Comparison of ENCODE assay signal across 28 mouse cellular contexts in the genomic region with DNA sequence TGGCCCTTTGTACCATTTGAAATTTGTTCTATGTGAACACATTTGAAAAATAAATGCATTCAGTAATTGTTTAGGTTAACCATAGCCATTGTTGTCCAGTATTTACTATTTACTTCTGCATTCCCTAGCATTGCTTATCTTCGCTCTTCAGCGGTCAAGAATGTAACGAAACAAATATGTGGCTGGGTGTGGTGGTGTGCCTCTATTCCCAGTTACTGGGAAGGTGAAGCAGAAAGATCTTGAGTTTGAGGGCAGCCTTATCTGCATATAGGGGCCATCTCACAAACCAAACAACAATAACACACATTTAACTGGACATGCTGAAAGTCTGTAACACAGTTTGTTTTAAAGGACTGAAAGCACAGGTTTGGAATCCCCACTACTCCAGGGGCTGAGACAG. TPM values are rescaled to one million over a fixed set of nuclear protein-coding genes. Genes with fewer than 3 reads are reported as not detected.
"Had no signal": no experiment of that assay in that cellular context is flagged by ENCODE, and none has a peak within 500 bp of the region (broad histone marks: within the 10 kb centered on the region; RNA-seq: fewer than 3 reads in every experiment).

No protein-coding gene starts in this region.

- H3K9me3 ChIP-seq: embryonic facial prominence, embryonic 10.5 days; embryonic facial prominence, embryonic 12.5 days; embryonic facial prominence, embryonic 13.5 days; embryonic facial prominence, embryonic 15.5 days; forebrain, embryonic 10.5 days; forebrain, embryonic 12.5 days; forebrain, embryonic 13.5 days; forebrain, embryonic 15.5 days had no signal

- H3K4me1 ChIP-seq: embryonic facial prominence, embryonic 10.5 days; embryonic facial prominence, embryonic 12.5 days; embryonic facial prominence, embryonic 13.5 days; embryonic facial prominence, embryonic 15.5 days; forebrain, embryonic 10.5 days; forebrain, embryonic 12.5 days; forebrain, embryonic 13.5 days; forebrain, embryonic 15.5 days had no signal

- H3K4me2 ChIP-seq: embryonic facial prominence, embryonic 12.5 days; embryonic facial prominence, embryonic 13.5 days; embryonic facial prominence, embryonic 15.5 days; forebrain, embryonic 12.5 days; forebrain, embryonic 13.5 days; forebrain, embryonic 15.5 days had no signal

- H3K27ac ChIP-seq: embryonic facial prominence, embryonic 10.5 days; embryonic facial prominence, embryonic 12.5 days; embryonic facial prominence, embryonic 13.5 days; embryonic facial prominence, embryonic 15.5 days; forebrain, embryonic 10.5 days; forebrain, embryonic 12.5 days; forebrain, embryonic 13.5 days; forebrain, embryonic 15.5 days had no signal

- H3K27me3 ChIP-seq: embryonic facial prominence, embryonic 12.5 days; embryonic facial prominence, embryonic 13.5 days; embryonic facial prominence, embryonic 15.5 days; forebrain, embryonic 12.5 days; forebrain, embryonic 13.5 days; forebrain, embryonic 15.5 days had no signal

- DNase-seq: cerebellum, adult 2 months; cerebellum, adult 8-10 months; cerebellum, adult 9-10 months; cerebellum, adult 9-11 months; cerebellum, postnatal 10 days; cerebellum, postnatal 14 days; cerebellum, postnatal 25 days; cerebellum, postnatal 36 days; embryo, embryonic 11 days; forebrain, postnatal 0 days; gastrocnemius, adult 2 months; gastrocnemius, postnatal 10 days; gastrocnemius, postnatal 14 days; gastrocnemius, postnatal 25 days; gastrocnemius, postnatal 36 days; heart, adult 11 months; heart, adult 18-20 months had no signal

- ATAC-seq: forebrain, embryonic 13.5 days; forebrain, embryonic 14.5 days; forebrain, embryonic 15.5 days; forebrain, embryonic 16.5 days; forebrain, postnatal 0 days had no signal

- H3K36me3 ChIP-seq: embryonic facial prominence, embryonic 10.5 days; embryonic facial prominence, embryonic 12.5 days; embryonic facial prominence, embryonic 13.5 days; embryonic facial prominence, embryonic 15.5 days; forebrain, embryonic 10.5 days; forebrain, embryonic 12.5 days; forebrain, embryonic 15.5 days had no signal

- H3K4me3 ChIP-seq: embryonic facial prominence, embryonic 10.5 days; embryonic facial prominence, embryonic 12.5 days; embryonic facial prominence, embryonic 13.5 days; embryonic facial prominence, embryonic 15.5 days; erythroblast, embryonic 14.5 days; forebrain, embryonic 10.5 days; forebrain, embryonic 12.5 days; forebrain, embryonic 13.5 days; forebrain, embryonic 15.5 days; gastrocnemius, adult 2 months had no signal

- H3K9ac ChIP-seq: embryonic facial prominence, embryonic 12.5 days; embryonic facial prominence, embryonic 13.5 days; embryonic facial prominence, embryonic 15.5 days; forebrain, embryonic 12.5 days; forebrain, embryonic 13.5 days; forebrain, embryonic 15.5 days; forebrain, postnatal 0 days had no signal

RNA-seq across cellular contexts. Expression of gene Pls3, which starts 13.3 kb away (rescaled TPM):
- polyA plus RNA-seq: erythroblast, embryonic 14.5 days had no signal
